Mouse (Mus musculus) brain, embryonic 18.5 days (tissue): ENCODE data around the gene S100a8.
A peak's percentile ranks its signal among the peaks of the same experiment; 100 is the strongest.

Experiments used
- DNase-seq: peaks from one replicate; pipeline ENCODE4 v3.0.0-alpha.2; 2012; ENCODE audit warnings: low read depth, low spot score

S100a8 gene

DNA sequence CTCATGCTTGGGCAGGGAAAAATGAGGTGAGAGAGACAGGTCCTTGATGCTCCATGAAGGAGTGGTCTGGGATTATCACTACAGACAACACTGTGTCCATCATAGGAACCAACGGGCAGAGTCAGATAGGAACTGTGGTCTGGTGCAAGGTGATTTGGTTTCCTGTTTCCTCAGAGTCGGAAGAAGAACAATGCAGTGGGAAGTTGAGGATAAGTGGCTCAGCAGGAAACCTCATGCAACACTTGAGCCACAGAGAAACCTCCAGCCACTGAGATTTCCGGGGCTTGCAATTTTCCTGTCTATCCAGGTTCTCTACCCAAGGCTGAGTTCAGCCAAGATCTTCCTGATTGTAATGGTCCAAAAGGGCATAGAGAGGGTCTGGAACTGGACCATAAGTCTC, 9.9 kb downstream of the S100a8 start:
- no peak for DNase-seq

DNA sequence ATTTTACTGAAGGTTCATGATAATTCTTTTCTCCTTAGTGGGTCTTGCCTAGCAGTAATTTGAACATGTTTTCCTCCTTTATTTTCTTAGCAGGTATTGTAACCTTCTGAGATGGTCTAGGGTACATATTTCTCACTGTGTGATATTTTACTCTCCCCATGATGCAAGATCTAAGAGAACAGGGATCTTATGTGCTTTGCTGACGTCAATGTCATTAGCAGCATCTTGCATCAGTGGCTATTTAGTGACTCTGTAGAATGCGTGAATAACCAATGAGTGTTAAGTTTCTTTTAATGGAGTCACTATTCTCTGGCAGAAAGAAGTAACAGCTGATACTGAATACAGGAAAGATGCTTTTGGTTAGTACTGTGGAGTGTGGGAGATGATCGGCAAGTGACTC, 15.2 kb downstream of the S100a8 start:
- DNase-seq: no peak

DNA sequence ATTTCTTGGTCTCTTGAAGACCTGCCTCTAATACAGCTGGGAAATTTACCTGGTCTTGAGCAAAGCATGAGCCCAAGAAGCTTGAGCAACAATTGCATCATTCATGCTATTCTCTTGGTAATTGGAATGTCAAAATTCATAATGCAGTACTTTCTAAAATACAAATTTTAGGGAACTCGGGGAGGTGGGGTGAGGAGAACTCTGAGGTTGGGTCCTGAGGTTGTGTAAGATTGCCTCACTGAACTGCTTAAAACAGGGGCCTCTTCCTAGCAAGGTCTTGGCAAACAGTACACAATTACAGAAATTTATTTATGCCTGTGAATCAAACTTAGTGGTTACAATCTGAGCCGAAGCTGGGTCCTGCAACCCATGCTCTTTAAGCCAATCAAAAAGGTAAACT, 18.1 kb downstream of the S100a8 start:
- no peak for DNase-seq

DNA sequence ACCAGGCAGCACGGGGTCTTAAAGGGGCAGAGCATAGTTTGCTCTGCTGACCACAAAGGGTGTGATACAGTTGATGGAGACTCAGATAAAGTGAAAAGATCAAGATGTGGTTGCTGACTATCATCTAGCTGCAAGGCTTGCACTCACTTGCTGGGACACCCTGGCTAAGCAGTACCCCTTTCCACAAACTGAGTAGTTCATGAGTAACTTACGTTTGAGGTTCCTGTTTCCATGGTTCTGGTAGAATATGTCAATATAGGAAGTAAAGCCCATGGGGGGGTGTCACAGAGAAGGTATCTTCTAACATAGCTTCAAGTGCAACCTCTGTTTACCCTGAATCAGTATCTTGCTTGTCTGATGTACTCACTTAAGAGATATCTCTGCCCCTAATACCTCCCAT, 24.7 kb downstream of the S100a8 start:
- DNase-seq: no peak

DNA sequence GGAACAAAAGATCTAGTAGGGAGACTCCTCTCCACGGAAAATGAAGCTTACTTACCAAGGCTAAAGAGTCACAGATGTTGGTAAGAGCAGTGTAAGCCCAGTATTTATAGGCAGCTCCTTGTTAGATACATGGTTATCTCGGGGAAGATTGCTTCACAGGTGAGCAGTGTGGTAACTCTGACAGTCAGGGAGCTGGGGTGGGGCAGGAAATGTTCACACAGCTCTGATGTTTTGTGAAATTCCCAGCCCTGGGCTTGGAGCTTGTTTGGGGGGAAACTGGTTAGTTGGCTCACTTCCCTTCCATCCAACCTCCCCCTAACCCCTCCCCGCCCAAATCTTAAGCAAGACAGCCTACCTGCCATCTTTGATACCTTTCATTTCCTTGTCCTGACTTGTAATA, 26.8 kb downstream of the S100a8 start, which contains the start of gene S100a9:
Gene S100a9 (minus strand): TSS at position 109 of the 400 bp plus-strand sequence.
- no peak for DNase-seq

DNA sequence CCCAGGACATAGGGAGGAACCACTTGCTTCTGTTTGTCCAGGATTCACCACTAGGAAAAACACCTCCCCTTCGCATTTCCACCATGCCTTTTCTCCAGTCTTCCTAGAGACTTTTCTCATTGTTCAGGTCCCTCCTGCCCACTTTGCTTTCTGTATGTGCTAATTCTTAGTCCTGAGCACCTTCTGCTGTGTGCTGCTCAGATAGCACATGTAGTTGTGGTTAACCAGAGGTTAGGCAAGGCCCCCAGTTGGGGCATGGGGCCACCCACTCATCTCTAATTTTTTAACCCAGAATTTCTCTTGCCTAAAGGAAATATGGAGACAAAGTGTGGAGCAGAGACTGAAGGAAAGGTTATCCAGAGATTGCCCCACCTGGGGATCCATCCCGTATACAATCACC, 33.5 kb downstream of the S100a8 start:
- no peak for DNase-seq

DNA sequence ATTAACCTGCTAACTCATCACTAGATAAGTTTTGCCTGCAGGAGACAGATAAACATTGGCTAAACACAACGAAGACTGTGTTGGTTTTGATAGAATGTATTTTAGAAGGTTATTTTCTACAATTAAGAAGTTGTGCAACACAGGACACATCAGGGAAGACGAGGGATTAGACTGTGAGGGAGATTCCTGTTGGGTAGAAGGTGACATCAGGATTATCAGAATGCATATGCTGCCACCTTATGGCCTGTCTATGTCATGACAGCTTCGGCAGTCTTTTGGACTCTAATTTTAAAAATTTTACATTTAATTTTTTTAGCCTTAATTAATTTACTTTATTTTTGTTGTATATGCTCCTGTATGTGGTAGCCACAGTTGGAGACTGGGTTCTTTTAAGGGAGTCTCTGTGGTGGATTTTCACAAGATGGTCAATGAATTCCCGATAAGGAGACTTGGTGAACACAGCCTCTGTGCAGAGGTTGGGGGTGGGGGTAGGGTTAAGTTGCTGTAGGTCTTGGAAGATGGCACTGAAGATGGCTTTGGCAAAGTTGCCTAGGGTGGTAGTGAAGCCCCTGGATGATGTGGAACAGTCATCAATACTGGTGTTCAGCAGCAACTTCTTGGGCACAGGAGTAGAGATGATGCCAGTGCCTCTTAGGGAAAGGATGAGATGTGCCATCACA, 39.9 kb downstream of the S100a8 start:
- peak; percentile 0 for DNase-seq

DNA sequence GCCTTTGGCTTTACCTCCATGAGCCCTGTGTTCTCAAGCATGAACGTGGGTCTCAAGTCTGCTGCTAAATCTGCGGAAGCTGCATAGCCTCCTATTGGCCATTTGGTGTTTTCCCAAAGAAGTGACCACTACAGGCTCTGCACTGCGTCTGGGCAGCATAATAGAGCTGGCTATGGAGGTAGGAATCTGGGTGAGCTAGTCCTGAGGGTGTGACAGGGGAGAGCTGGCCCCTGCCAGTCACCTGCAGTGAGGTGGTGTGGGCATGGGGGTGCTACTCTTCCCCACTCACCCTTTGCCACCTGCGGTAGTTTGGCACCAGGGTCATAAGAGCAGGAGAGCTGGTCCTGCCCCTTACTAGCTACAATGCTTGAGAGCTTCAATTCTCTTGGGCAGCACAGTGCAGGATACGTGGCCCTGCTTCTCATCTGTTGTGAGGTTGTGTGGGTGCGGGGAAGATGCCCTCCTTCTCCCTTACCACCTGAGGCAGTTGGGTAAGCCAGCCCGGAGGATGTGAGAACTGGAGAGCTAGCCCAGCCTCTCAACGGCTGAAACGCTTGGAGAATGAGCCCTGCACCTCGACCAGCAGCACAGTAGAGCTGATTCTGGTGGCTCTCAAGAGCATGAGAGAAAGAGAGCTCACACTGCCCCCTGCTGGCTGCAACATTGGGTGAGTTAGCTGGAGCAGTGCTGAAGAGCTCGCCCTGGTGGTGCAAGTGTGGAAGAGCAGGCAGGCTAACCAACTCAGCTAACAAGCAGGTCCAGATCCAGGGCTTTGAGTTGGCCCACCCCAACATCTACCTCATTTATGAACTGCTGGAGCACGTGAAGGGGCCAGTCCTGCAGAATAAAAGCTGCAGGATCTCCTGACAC, 41.0 kb downstream of the S100a8 start:
- DNase-seq: peak; percentile 1
